Comparison of ENCODE assay signal across 7 mouse cellular contexts in the genomic region with DNA sequence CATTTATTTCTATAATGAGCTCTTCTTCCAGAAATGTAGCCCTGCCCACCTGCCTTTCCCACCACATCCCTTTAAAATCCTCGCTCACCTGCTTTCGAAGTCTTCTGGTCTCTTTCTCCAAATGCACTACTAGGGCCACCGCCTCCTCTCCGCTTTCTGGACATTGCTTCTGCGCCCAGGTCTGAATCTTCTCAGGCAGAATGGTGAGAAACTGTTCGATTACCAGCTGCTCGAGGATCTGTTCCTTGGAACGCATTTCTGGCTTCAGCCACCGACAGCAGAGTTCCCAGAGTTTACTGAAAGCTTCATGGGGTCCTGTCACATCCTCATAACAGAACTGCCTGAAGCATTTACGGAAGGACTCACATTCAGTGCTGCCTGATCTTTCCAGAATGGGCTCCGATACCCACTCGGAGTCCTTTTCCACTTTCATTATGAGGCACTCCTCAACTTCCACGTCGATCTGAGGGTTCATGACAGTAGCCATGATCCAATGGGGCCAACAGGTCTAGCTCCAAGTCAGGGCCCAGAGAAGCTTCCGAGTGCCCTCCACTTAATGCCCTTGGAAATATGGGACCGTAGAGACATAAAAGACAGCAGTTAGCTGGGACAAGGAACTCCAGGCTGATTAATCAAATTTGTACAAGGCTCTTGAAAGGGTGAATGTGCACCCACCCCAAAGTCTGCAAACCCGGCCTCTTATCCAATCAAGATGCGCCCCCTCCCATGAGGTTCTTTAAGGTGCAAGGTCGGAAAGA. TPM values are rescaled to one million over a fixed set of nuclear protein-coding genes. Genes with fewer than 3 reads are reported as not detected.
A peak's percentile ranks its signal among the peaks of the same experiment; 100 is the strongest.
DNase-seq lines count a peak whose midpoint lies in the region; ATAC-seq lines count a peak whose summit lies in the region.

No protein-coding gene starts in this region.

- H3K4me3 ChIP-seq in lung, embryonic 16.5 days (ENCODE audit: low read length) = peak overlapping the region; percentile 63
- H3K4me3 ChIP-seq in embryonic facial prominence, embryonic 12.5 days = peak overlapping the region; percentile 73
- H3K4me3 ChIP-seq in hindbrain, embryonic 14.5 days (replicated peaks; ENCODE audit: low read length) = peak overlapping the region; percentile 69
- H3K4me3 ChIP-seq in liver, embryonic 16.5 days (ENCODE audit: low read depth, low read length) = peak overlapping the region; percentile 43

- peak overlapping the region; percentile 97 for H3K4me2 ChIP-seq in lung, embryonic 16.5 days (ENCODE audit: low read depth, low read length)
- H3K4me2 ChIP-seq in embryonic facial prominence, embryonic 12.5 days (replicated peaks) = peak overlapping the region; percentile 89
- H3K4me2 ChIP-seq in hindbrain, embryonic 14.5 days (replicated peaks) = peak overlapping the region; percentile 75
- H3K4me2 ChIP-seq in liver, embryonic 16.5 days (ENCODE audit: low read depth, low read length) = peak overlapping the region; percentile 58

- H3K4me1 ChIP-seq in lung, embryonic 16.5 days (replicated peaks; ENCODE audit: control insufficient read depth, insufficient read depth, low read length) = peaks cover 9% of the 10 kb centered on the region
- peaks cover 16% of the 10 kb centered on the region for H3K4me1 ChIP-seq in embryonic facial prominence, embryonic 12.5 days
- peaks cover 27% of the 10 kb centered on the region for H3K4me1 ChIP-seq in hindbrain, embryonic 14.5 days (replicated peaks; ENCODE audit: control insufficient read depth, insufficient read depth, low read length)
- H3K4me1 ChIP-seq in liver, embryonic 16.5 days (ENCODE audit: control insufficient read depth, low read depth, low read length) = no peaks in the 10 kb centered on the region

- H3K9me3 ChIP-seq in lung, embryonic 16.5 days (ENCODE audit: control insufficient read depth, low read length) = no peaks in the 10 kb centered on the region
- no peaks in the 10 kb centered on the region for H3K9me3 ChIP-seq in embryonic facial prominence, embryonic 12.5 days
- no peaks in the 10 kb centered on the region for H3K9me3 ChIP-seq in hindbrain, embryonic 14.5 days (ENCODE audit: control insufficient read depth, low read length)
- H3K9me3 ChIP-seq in liver, embryonic 16.5 days (replicated peaks; ENCODE audit: control insufficient read depth, low read length) = no peaks in the 10 kb centered on the region

- no peak overlapping the region for H3K27ac ChIP-seq in lung, embryonic 16.5 days (ENCODE audit: low read length)
- 0 out of 2 replicates have a peak overlapping the region, but pooled peaks have one; percentile 54 for H3K27ac ChIP-seq in embryonic facial prominence, embryonic 12.5 days
- peak overlapping the region; percentile 95 for H3K27ac ChIP-seq in hindbrain, embryonic 14.5 days
- H3K27ac ChIP-seq in liver, embryonic 16.5 days (ENCODE audit: low read length) = no peak overlapping the region

- 33% methylated on average over 19 of the region's 19 CpGs for WGBS in lung, embryonic 16.5 days
- whole genome bisulfite sequencing in embryonic facial prominence, embryonic 12.5 days = 40% methylated on average over 19 of the region's 19 CpGs
- 37% methylated on average over 19 of the region's 19 CpGs for WGBS in hindbrain, embryonic 14.5 days
- WGBS in liver, embryonic 16.5 days (ENCODE audit: insufficient replicate concordance) = 43% methylated on average over 19 of the region's 19 CpGs

- no peaks in the 10 kb centered on the region for H3K27me3 ChIP-seq in lung, embryonic 16.5 days (ENCODE audit: control insufficient read depth, insufficient read depth, low read depth, low read length)
- H3K27me3 ChIP-seq in embryonic facial prominence, embryonic 12.5 days = no peaks in the 10 kb centered on the region
- no peaks in the 10 kb centered on the region for H3K27me3 ChIP-seq in hindbrain, embryonic 14.5 days (ENCODE audit: control insufficient read depth, insufficient read depth, low read length)
- peaks cover 12% of the 10 kb centered on the region for H3K27me3 ChIP-seq in liver, embryonic 16.5 days (ENCODE audit: control insufficient read depth, insufficient read depth, low read depth, low read length)

- H3K36me3 ChIP-seq in lung, embryonic 16.5 days (ENCODE audit: control insufficient read depth, insufficient read depth, low read length) = no peaks in the 10 kb centered on the region
- peaks cover 16% of the 10 kb centered on the region; the same call in 1 of the 2 replicates for H3K36me3 ChIP-seq in embryonic facial prominence, embryonic 12.5 days
- peaks cover 34% of the 10 kb centered on the region for H3K36me3 ChIP-seq in hindbrain, embryonic 14.5 days (replicated peaks; ENCODE audit: control insufficient read depth, insufficient read depth)
- H3K36me3 ChIP-seq in liver, embryonic 16.5 days (ENCODE audit: control insufficient read depth, insufficient read depth) = no peaks in the 10 kb centered on the region

- ATAC-seq in lung, embryonic 16.5 days (ENCODE audit: low read depth) = 0 out of 2 replicates have a peak, but pooled peaks have one; percentile 3
- ATAC-seq in embryonic facial prominence, embryonic 12.5 days (ENCODE audit: insufficient number of reproducible peaks, insufficient read depth, low FRiP score, low TSS enrichment) = peak; percentile 41; the same call in 1 of the 2 replicates
- peak; percentile 29 for ATAC-seq in hindbrain, embryonic 14.5 days (ENCODE audit: low FRiP score)
- no peak for ATAC-seq in liver, embryonic 16.5 days (ENCODE audit: low read depth)

- H3K9ac ChIP-seq in lung, embryonic 16.5 days (ENCODE audit: low read length) = peak overlapping the region; percentile 74
- peak overlapping the region; percentile 77 for H3K9ac ChIP-seq in embryonic facial prominence, embryonic 12.5 days
- peak overlapping the region; percentile 89 for H3K9ac ChIP-seq in hindbrain, embryonic 14.5 days
- no peak overlapping the region for H3K9ac ChIP-seq in liver, embryonic 16.5 days (ENCODE audit: low read depth, low read length)

- no peak for DNase-seq in lung, postnatal 14 days
- peak; percentile 27 for DNase-seq in hindbrain, embryonic 14.5 days (ENCODE audit: low spot score)
- DNase-seq in gastrocnemius, postnatal 25 days = no peak
- DNase-seq in urinary bladder, adult 18-20 months (ENCODE audit: low spot score in 2 of 2) = no peak

RNA-seq across cellular contexts. Expression of gene Zkscan2, which starts 0.6 kb away (rescaled TPM):
- 0.99 and 1.3 TPM in 2 replicates for polyA plus RNA-seq in lung, embryonic 16.5 days (2015; fragmentation: Nextera tagmentation; extraction: Ambion mirVana)
- polyA plus RNA-seq in embryonic facial prominence, embryonic 12.5 days (2016; fragmentation: Nextera tagmentation; extraction: Ambion mirVana) = 7.0 and 8.1 TPM in 2 replicates
- 15.4 and 16.9 TPM in 2 replicates for polyA plus RNA-seq in hindbrain, embryonic 14.5 days (2014; fragmentation: Nextera tagmentation; extraction: Ambion mirVana)
- 0.06 and 0.13 TPM in 2 replicates for polyA plus RNA-seq in liver, embryonic 16.5 days (2015; fragmentation: Nextera tagmentation; extraction: Ambion mirVana)
- under 1 TPM in 1 of 2 experiments, not detected in 1; 0.03 TPM for total RNA-seq in gastrocnemius, postnatal 25 days (2021)

RNA-seq across cellular contexts. Expression of gene Aqp8, which starts 37.6 kb away (rescaled TPM):
- 0.34 and 2.1 TPM in 2 replicates for polyA plus RNA-seq in lung, embryonic 16.5 days (2015; fragmentation: Nextera tagmentation; extraction: Ambion mirVana)
- 0.14 and 0.60 TPM in 2 replicates for polyA plus RNA-seq in embryonic facial prominence, embryonic 12.5 days (2016; fragmentation: Nextera tagmentation; extraction: Ambion mirVana)
- 0.14 TPM in 1 of 2 replicates, not detected in the other for polyA plus RNA-seq in hindbrain, embryonic 14.5 days (2014; fragmentation: Nextera tagmentation; extraction: Ambion mirVana)
- polyA plus RNA-seq in liver, embryonic 16.5 days (2015; fragmentation: Nextera tagmentation; extraction: Ambion mirVana) = 86.1 and 125 TPM in 2 replicates
- not detected for total RNA-seq in gastrocnemius, postnatal 25 days (2021)

Comparison
In these comparisons a context has a peak if more than half of its experiments do, and no peak if none do; other contexts are left out.
1. H3K27ac ChIP-seq: peak in embryonic facial prominence, embryonic 12.5 days (single experiment) and hindbrain, embryonic 14.5 days (single experiment); none in lung, embryonic 16.5 days (single experiment) and liver, embryonic 16.5 days (single experiment).
2. RNA of gene Aqp8, which starts 37.6 kb away (polyA plus RNA-seq): 86.1 to 125 TPM in liver, embryonic 16.5 days; 0.34 to 2.1 TPM in lung, embryonic 16.5 days, 0.14 to 0.60 TPM in embryonic facial prominence, embryonic 12.5 days and 0.14 TPM in hindbrain, embryonic 14.5 days; every median in the first group is over 10 times any median in the second.
3. Peak in every context shown above with its lines, with median percentiles within 50 percentile points of each other: H3K4me2 ChIP-seq and H3K4me3 ChIP-seq.